Mouse (Mus musculus) testis, adult 2 months (tissue): ENCODE measurements at regions not wholly inside any gene's neighbourhood (a gene's known extent, or its start where the extent isn't known, plus 50 kb on each side); places are given as distances from the start of the nearest gene placed in this dataset.

Experiments used
- CTCF ChIP-seq: fragments of 200-500 bp; IDR thresholded peaks from 2 replicates; pipeline ENCODE4 v1.5.1; 2012; ENCODE audit warnings: low read depth, mild to moderate bottlenecking, inconsistent platforms, low read length, moderate library complexity; ENCODE audit not compliant: control insufficient read depth, insufficient read depth, insufficient replicate concordance
- POLR2A ChIP-seq: fragments of 200-500 bp; IDR thresholded peaks from 2 replicates; pipeline ENCODE4 v1.6.1; 2012; ENCODE audit warnings: low read depth, mild to moderate bottlenecking, inconsistent platforms, low read length, moderate library complexity; ENCODE audit not compliant: control insufficient read depth

DNA sequence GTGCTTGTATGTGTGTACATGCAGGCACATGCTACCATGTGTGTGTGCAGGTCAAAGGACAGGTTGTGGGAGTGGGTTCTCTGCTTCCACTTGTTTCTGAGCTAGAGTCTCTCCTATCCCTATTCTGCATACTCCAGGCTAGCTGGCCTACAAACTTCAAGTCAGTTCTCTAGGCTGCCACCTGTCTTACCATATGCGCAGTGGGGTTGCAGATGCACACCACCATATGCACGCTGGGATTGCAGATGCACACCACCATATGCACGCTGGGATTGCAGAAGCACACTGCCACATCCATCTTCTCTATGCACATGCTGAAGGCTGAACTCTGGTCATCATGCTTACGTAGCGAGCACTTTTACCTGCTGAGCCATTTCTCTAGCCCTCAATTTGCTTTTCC lies 54.1 kb upstream of the Sox1 start:
- TF ChIP-seq CTCF (no peak), POLR2A (no peak)
